Mouse (Mus musculus) adrenal gland, postnatal 10 days (tissue): ENCODE measurements at regions not wholly inside any gene's neighbourhood (a gene's known extent, or its start where the extent isn't known, plus 50 kb on each side); places are given as distances from the start of the nearest gene placed in this dataset.

Experiments
- DNase-seq: peaks from one replicate; pipeline ENCODE4 v3.0.0; 2021; ENCODE audit warnings: mixed read lengths

GRCm38 (mm10) chr6:6289806-6290205 lies 72.8 kb upstream of the Slc25a13 start:
- peak; percentile 71 for DNase-seq

- DNase-seq = peak; percentile 13
Observed at GRCm38 (mm10) chr6:6280812-6281568, 64.0 kb upstream of the Slc25a13 start.

GRCm38 (mm10) chr6:6279646-6280045 lies 62.7 kb upstream of the Slc25a13 start:
- DNase-seq = no peak

DNA sequence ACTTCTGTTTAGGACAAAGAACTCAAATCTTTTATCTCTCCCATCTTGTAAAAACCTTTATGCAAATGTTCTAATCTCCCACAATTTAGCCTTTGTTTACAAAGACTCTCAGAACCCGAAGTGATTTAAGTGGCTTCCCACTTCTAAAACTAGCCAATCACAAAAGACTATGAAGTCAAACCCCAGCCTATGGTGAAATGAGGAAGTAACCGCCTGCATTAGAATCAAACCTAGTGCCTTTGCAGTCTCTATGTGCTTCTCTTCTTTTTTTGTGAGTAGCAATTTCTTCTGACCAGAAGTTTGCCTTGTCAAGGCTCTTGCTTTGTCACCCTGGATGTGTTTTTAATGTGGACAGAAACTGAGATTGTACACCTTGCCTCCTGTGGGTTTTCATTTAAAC lies 53.6 kb upstream of the Slc25a13 start:
- DNase-seq = no peak
